Mouse (Mus musculus) lung, adult 2 months (tissue): ENCODE data around the gene Pycard.

Experiments used
- CTCF ChIP-seq: fragments of 200-500 bp; IDR thresholded peaks from 2 replicates; pipeline ENCODE4 v1.5.1; 2011; ENCODE audit warnings: mild to moderate bottlenecking, low read length, control low read depth; ENCODE audit not compliant: insufficient read depth
- POLR2A ChIP-seq: fragments of 200-500 bp; IDR thresholded peaks from 2 replicates; pipeline ENCODE4 v1.6.1; 2011; ENCODE audit warnings: low read depth, mild to moderate bottlenecking, control low read depth, low read length, borderline replicate concordance; ENCODE audit errors: extremely low read depth

DNA sequence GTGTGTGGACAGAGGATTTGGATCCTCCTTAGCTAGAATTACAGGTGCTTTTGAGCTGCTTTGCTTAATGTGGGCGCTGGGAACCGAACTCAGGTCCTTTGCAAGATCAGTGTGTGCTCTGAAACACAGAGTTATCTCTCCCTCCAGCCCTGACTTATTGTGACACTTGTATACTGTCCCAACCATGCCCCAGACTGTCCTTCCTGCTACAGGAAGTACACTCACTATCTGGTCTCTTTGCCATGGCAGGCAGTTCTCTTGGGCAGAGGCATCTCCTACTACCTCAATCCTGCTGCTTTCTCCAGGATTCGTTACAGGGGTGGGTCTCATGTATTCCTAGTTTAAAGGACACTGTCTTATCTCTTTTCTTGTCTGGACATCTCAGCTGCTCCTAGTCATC lies 24.6 kb upstream of the Pycard start:
- TF ChIP-seq CTCF (no peak), POLR2A (no peak)
